Mouse (Mus musculus): ENCODE measurements around the gene Rock2. TPM values are rescaled to one million over a fixed set of nuclear protein-coding genes. Genes with fewer than 3 reads are reported as not detected.

Rock2 gene
- total and polyA plus RNA-seq, 3 experiments: 3.5 to 78.0 (median 59.7) TPM

GRCm38 (mm10) chr12:16869091-16869778 is 25.5 kb upstream of the Rock2 start:
- DNase-seq (ENCODE audit: low spot score): no peak
- H3K27me3 ChIP-seq (ENCODE audit: insufficient read depth, low read length): peaks cover 28% of the 10 kb centered on the region
- no peak for ATAC-seq (ENCODE audit: extremely low read depth, insufficient number of reproducible peaks, low FRiP score, poor library complexity, severe bottlenecking)
- no peaks in the 10 kb centered on the region for H3K4me1 ChIP-seq (ENCODE audit: insufficient read depth, low read depth, low read length)
- no peak overlapping the region for H3K4me3 ChIP-seq (ENCODE audit: low read depth, low read length)
- H3K9me3 ChIP-seq (replicated peaks): no peaks in the 10 kb centered on the region
- H3K36me3 ChIP-seq (replicated peaks): no peaks in the 10 kb centered on the region
- TF ChIP-seq CTCF (IDR thresholded peaks at IDR 0.05; ENCODE audit: low read depth, low read length) (no peak), POLR2AphosphoS5 (IDR thresholded peaks at IDR 0.05; ENCODE audit: insufficient replicate concordance, low read depth, low read length) (no peak), TAL1 (conservative IDR thresholded peaks at IDR 0.05; ENCODE audit: low read depth, low read length) (no peak)

GRCm38 (mm10) chr12:16869870-16870404 is 24.8 kb upstream of the Rock2 start:
- H3K36me3 ChIP-seq (replicated peaks): no peaks in the 10 kb centered on the region
- TF ChIP-seq GATA1 (IDR thresholded peaks at IDR 0.05; ENCODE audit: borderline replicate concordance, low read length) (no peak), CTCF (IDR thresholded peaks at IDR 0.05; ENCODE audit: low read depth, low read length) (no peak), GATA2 (IDR thresholded peaks at IDR 0.05; ENCODE audit: borderline replicate concordance, low read depth, low read length) (no peak), TAL1 (conservative IDR thresholded peaks at IDR 0.05; ENCODE audit: low read depth, low read length) (no peak)
- DNase-seq (ENCODE audit: low spot score): no peak
- peaks cover 28% of the 10 kb centered on the region for H3K27me3 ChIP-seq (ENCODE audit: insufficient read depth, low read length)
- H3K9me3 ChIP-seq (replicated peaks): no peaks in the 10 kb centered on the region
- no peak for ATAC-seq (ENCODE audit: extremely low read depth, insufficient number of reproducible peaks, low FRiP score, poor library complexity, severe bottlenecking)
- H3K4me1 ChIP-seq (ENCODE audit: insufficient read depth, low read depth, low read length): no peaks in the 10 kb centered on the region
- H3K4me3 ChIP-seq (ENCODE audit: low read depth, low read length): no peak overlapping the region

- Histone ChIP-seq H3K9me3 (replicated peaks) (no peaks in the 10 kb centered on the region), H3K4me1 (ENCODE audit: insufficient read depth, low read depth, low read length) (no peaks in the 10 kb centered on the region), H3K36me3 (replicated peaks) (no peaks in the 10 kb centered on the region), H3K27me3 (ENCODE audit: insufficient read depth, low read length) (peaks cover 28% of the 10 kb centered on the region), H3K4me3 (ENCODE audit: low read depth, low read length) (no peak overlapping the region)
- ATAC-seq (ENCODE audit: extremely low read depth, insufficient number of reproducible peaks, low FRiP score, poor library complexity, severe bottlenecking) (no peak), DNase-seq (ENCODE audit: low spot score) (no peak)
- TF ChIP-seq GATA2 (IDR thresholded peaks at IDR 0.05; ENCODE audit: borderline replicate concordance, low read depth, low read length) (no peak), GATA1 (IDR thresholded peaks at IDR 0.05; ENCODE audit: borderline replicate concordance, low read length) (no peak), POLR2AphosphoS5 (IDR thresholded peaks at IDR 0.05; ENCODE audit: insufficient replicate concordance, low read depth, low read length) (no peak), CTCF (IDR thresholded peaks at IDR 0.05; ENCODE audit: low read depth, low read length) (no peak), TAL1 (conservative IDR thresholded peaks at IDR 0.05; ENCODE audit: low read depth, low read length) (no peak)
Measured at GRCm38 (mm10) chr12:16870405-16871068, 24.2 kb upstream of the Rock2 start.

GRCm38 (mm10) chr12:16872006-16872405 is 22.7 kb upstream of the Rock2 start:
- DNase-seq (ENCODE audit: low spot score) (no peak), ATAC-seq (ENCODE audit: extremely low read depth, insufficient number of reproducible peaks, low FRiP score, poor library complexity, severe bottlenecking) (no peak)
- Histone ChIP-seq H3K4me1 (ENCODE audit: insufficient read depth, low read depth, low read length) (no peaks in the 10 kb centered on the region), H3K9me3 (replicated peaks) (no peaks in the 10 kb centered on the region), H3K36me3 (replicated peaks) (no peaks in the 10 kb centered on the region), H3K4me3 (ENCODE audit: low read depth, low read length) (no peak overlapping the region), H3K27me3 (ENCODE audit: insufficient read depth, low read length) (peaks cover 35% of the 10 kb centered on the region)
- TF ChIP-seq TAL1 (conservative IDR thresholded peaks at IDR 0.05; ENCODE audit: low read depth, low read length) (no peak), POLR2AphosphoS5 (IDR thresholded peaks at IDR 0.05; ENCODE audit: insufficient replicate concordance, low read depth, low read length) (no peak), CTCF (IDR thresholded peaks at IDR 0.05; ENCODE audit: low read depth, low read length) (no peak), GATA2 (IDR thresholded peaks at IDR 0.05; ENCODE audit: borderline replicate concordance, low read depth, low read length) (no peak), GATA1 (IDR thresholded peaks at IDR 0.05; ENCODE audit: borderline replicate concordance, low read length) (no peak)

GRCm38 (mm10) chr12:16872926-16873464 is 21.7 kb upstream of the Rock2 start:
- Histone ChIP-seq H3K27me3 (ENCODE audit: insufficient read depth, low read length) (peaks cover 40% of the 10 kb centered on the region), H3K36me3 (replicated peaks) (no peaks in the 10 kb centered on the region), H3K4me3 (ENCODE audit: low read depth, low read length) (no peak overlapping the region), H3K9me3 (replicated peaks) (no peaks in the 10 kb centered on the region), H3K4me1 (ENCODE audit: insufficient read depth, low read depth, low read length) (no peaks in the 10 kb centered on the region)
- no peak for TF ChIP-seq GATA1 (IDR thresholded peaks at IDR 0.05; ENCODE audit: borderline replicate concordance, low read length)
- no peak for TF ChIP-seq GATA2 (IDR thresholded peaks at IDR 0.05; ENCODE audit: borderline replicate concordance, low read depth, low read length)
- TF ChIP-seq TAL1 (conservative IDR thresholded peaks at IDR 0.05; ENCODE audit: low read depth, low read length): no peak
- TF ChIP-seq POLR2AphosphoS5 (IDR thresholded peaks at IDR 0.05; ENCODE audit: insufficient replicate concordance, low read depth, low read length): no peak
- no peak for TF ChIP-seq CTCF (IDR thresholded peaks at IDR 0.05; ENCODE audit: low read depth, low read length)
- no peak for DNase-seq (ENCODE audit: low spot score)
- no peak for ATAC-seq (ENCODE audit: extremely low read depth, insufficient number of reproducible peaks, low FRiP score, poor library complexity, severe bottlenecking)

GRCm38 (mm10) chr12:16873549-16873948 is 21.1 kb upstream of the Rock2 start:
- DNase-seq (ENCODE audit: low spot score) (no peak), ATAC-seq (ENCODE audit: extremely low read depth, insufficient number of reproducible peaks, low FRiP score, poor library complexity, severe bottlenecking) (no peak)
- no peaks in the 10 kb centered on the region for H3K36me3 ChIP-seq (replicated peaks)
- no peak overlapping the region for H3K4me3 ChIP-seq (ENCODE audit: low read depth, low read length)
- no peaks in the 10 kb centered on the region for H3K9me3 ChIP-seq (replicated peaks)
- TF ChIP-seq CTCF (IDR thresholded peaks at IDR 0.05; ENCODE audit: low read depth, low read length): no peak
- no peak for TF ChIP-seq GATA1 (IDR thresholded peaks at IDR 0.05; ENCODE audit: borderline replicate concordance, low read length)
- TF ChIP-seq POLR2AphosphoS5 (IDR thresholded peaks at IDR 0.05; ENCODE audit: insufficient replicate concordance, low read depth, low read length): no peak
- TF ChIP-seq GATA2 (IDR thresholded peaks at IDR 0.05; ENCODE audit: borderline replicate concordance, low read depth, low read length): no peak
- no peak for TF ChIP-seq TAL1 (conservative IDR thresholded peaks at IDR 0.05; ENCODE audit: low read depth, low read length)
- peaks cover 34% of the 10 kb centered on the region for H3K27me3 ChIP-seq (ENCODE audit: insufficient read depth, low read length)
- H3K4me1 ChIP-seq (ENCODE audit: insufficient read depth, low read depth, low read length): no peaks in the 10 kb centered on the region
